Mouse (Mus musculus): ENCODE measurements around the gene Scyl2. TPM values are rescaled to one million over a fixed set of nuclear protein-coding genes. Genes with fewer than 3 reads are reported as not detected.
"Not testable (repeated sequence)": the region's sequence is repeated elsewhere in the genome, so short reads cannot be mapped to it uniquely, and the experiment has no call there.

The Scyl2 gene
- polyA plus RNA-seq, 1 experiment, result 7.2 TPM

- Histone ChIP-seq H3ac (ENCODE audit: control insufficient read depth, insufficient read length) (no peak overlapping the region), H3K4me2 (ENCODE audit: low read depth) (no peak overlapping the region), H3K4me3 (no peak overlapping the region), H3K79me2 (ENCODE audit: control insufficient read depth, insufficient read depth) (no peaks in the 10 kb centered on the region), H3K36me3 (ENCODE audit: control insufficient read depth, insufficient read depth) (peaks cover 13% of the 10 kb centered on the region), H3K27me3 (ENCODE audit: control insufficient read depth, insufficient read depth, insufficient read length) (no peaks in the 10 kb centered on the region)
- TF ChIP-seq USF1 (IDR thresholded peaks at IDR 0.05; ENCODE audit: low read depth) (no peak), POLR2AphosphoS2 (IDR thresholded peaks at IDR 0.05; ENCODE audit: insufficient read length, low read depth) (no peak), MYOD1 (IDR thresholded peaks at IDR 0.05; ENCODE audit: control insufficient read depth in 1 of 3, insufficient read length in 2 of 3, low read depth in 2 of 3) (no peak), CEBPB (IDR thresholded peaks at IDR 0.05; ENCODE audit: insufficient read depth, poor library complexity, severe bottlenecking) (no peak), E2F4 (IDR thresholded peaks at IDR 0.05; ENCODE audit: insufficient read depth) (no peak), REST (IDR thresholded peaks at IDR 0.05; ENCODE audit: insufficient read depth, insufficient read length) (no peak), POLR2A (IDR thresholded peaks at IDR 0.05; ENCODE audit: insufficient read length, low read depth) (no peak), MAX (IDR thresholded peaks at IDR 0.05; ENCODE audit: low read depth) (no peak), MYOG (IDR thresholded peaks at IDR 0.05; ENCODE audit: control insufficient read depth in 1 of 3, insufficient read depth in 1 of 3, insufficient read length in 2 of 3, low read depth in 2 of 3) (no peak), TCF12 (IDR thresholded peaks at IDR 0.05; ENCODE audit: insufficient read depth, poor library complexity, severe bottlenecking) (no peak), SRF (IDR thresholded peaks at IDR 0.05; ENCODE audit: control insufficient read depth, insufficient read length, low read depth) (no peak), TCF3 (IDR thresholded peaks at IDR 0.05; ENCODE audit: insufficient read length, low read depth) (no peak)
Observed at GRCm38 (mm10) chr10:89707397-89707796, 21.3 kb upstream of the Scyl2 start.

DNA sequence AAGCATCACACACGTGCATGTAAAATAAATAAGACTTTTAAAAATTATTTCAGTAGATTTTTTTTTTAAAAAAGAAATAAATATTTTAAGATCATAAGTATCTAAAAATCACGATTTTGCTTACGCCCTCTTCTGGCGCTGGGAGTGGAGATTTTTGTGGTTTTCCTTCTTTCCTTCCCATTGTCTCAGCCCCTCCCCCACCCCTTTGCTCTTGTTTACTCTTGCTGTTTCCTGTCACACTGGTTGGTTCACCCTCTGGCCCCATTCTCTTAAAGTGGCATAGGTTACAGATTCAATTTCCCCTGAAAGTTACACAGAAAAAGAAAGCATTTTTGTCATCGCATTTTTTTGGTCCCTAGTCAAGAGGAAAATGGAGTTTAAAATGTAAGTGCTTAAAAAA is 17.0 kb upstream of the Scyl2 start:
- H3K27me3 ChIP-seq (ENCODE audit: control insufficient read depth, insufficient read depth, insufficient read length), result no peaks in the 10 kb centered on the region
- H3K79me2 ChIP-seq (ENCODE audit: control insufficient read depth, insufficient read depth), result no peaks in the 10 kb centered on the region
- H3K4me2 ChIP-seq (ENCODE audit: low read depth), result no peak overlapping the region
- TF ChIP-seq CEBPB (IDR thresholded peaks at IDR 0.05; ENCODE audit: insufficient read depth, poor library complexity, severe bottlenecking), result no peak
- TF ChIP-seq SRF (IDR thresholded peaks at IDR 0.05; ENCODE audit: control insufficient read depth, insufficient read length, low read depth), result no peak
- no peak for TF ChIP-seq POLR2A (IDR thresholded peaks at IDR 0.05; ENCODE audit: insufficient read length, low read depth)
- TF ChIP-seq MYOG (IDR thresholded peaks at IDR 0.05; ENCODE audit: control insufficient read depth in 1 of 3, insufficient read depth in 1 of 3, insufficient read length in 2 of 3, low read depth in 2 of 3), result no peak
- TF ChIP-seq REST (IDR thresholded peaks at IDR 0.05; ENCODE audit: insufficient read depth, insufficient read length), result no peak
- TF ChIP-seq POLR2AphosphoS2 (IDR thresholded peaks at IDR 0.05; ENCODE audit: insufficient read length, low read depth), result no peak
- no peak overlapping the region for H3ac ChIP-seq (ENCODE audit: control insufficient read depth, insufficient read length)
- no peak overlapping the region for H3K4me3 ChIP-seq
- no peaks in the 10 kb centered on the region for H3K36me3 ChIP-seq (ENCODE audit: control insufficient read depth, insufficient read depth)

DNA sequence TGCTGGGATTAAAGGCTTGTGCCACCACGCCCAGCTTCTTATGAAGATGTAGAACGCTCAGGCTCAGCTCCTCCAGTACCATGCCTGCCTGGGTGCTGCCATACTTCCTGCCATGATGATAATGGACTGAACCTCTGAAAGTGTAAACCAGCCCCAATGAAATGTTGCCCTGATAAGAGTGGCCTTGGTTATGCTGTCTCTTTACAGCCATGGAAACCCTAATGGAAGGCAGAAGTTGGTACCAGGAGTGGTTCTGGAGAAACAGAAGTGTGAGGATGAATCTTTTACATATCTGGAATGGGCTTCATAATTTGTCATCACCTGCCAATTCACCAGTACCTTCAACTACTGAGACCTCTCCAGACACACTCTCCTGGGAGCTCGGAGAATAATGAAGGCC is 11.9 kb upstream of the Scyl2 start:
- Histone ChIP-seq H3K27me3 (ENCODE audit: control insufficient read depth, insufficient read depth, insufficient read length) (peaks cover 3% of the 10 kb centered on the region), H3K4me3 (no peak overlapping the region), H3K36me3 (ENCODE audit: control insufficient read depth, insufficient read depth) (no peaks in the 10 kb centered on the region), H3K79me2 (ENCODE audit: control insufficient read depth, insufficient read depth) (no peaks in the 10 kb centered on the region), H3K4me2 (ENCODE audit: low read depth) (no peak overlapping the region), H3ac (ENCODE audit: control insufficient read depth, insufficient read length) (no peak overlapping the region)
- no peak for TF ChIP-seq MYOD1 (IDR thresholded peaks at IDR 0.05; ENCODE audit: control insufficient read depth in 1 of 3, insufficient read length in 2 of 3, low read depth in 2 of 3)
- no peak for TF ChIP-seq CEBPB (IDR thresholded peaks at IDR 0.05; ENCODE audit: insufficient read depth, poor library complexity, severe bottlenecking)
- no peak for TF ChIP-seq POLR2A (IDR thresholded peaks at IDR 0.05; ENCODE audit: insufficient read length, low read depth)
- no peak for TF ChIP-seq USF1 (IDR thresholded peaks at IDR 0.05; ENCODE audit: low read depth)
- no peak for TF ChIP-seq TCF3 (IDR thresholded peaks at IDR 0.05; ENCODE audit: insufficient read length, low read depth)
- TF ChIP-seq TCF12 (IDR thresholded peaks at IDR 0.05; ENCODE audit: insufficient read depth, poor library complexity, severe bottlenecking), result no peak
- TF ChIP-seq MAX (IDR thresholded peaks at IDR 0.05; ENCODE audit: low read depth), result no peak
- no peak for TF ChIP-seq E2F4 (IDR thresholded peaks at IDR 0.05; ENCODE audit: insufficient read depth)
- no peak for TF ChIP-seq POLR2AphosphoS2 (IDR thresholded peaks at IDR 0.05; ENCODE audit: insufficient read length, low read depth)

DNA sequence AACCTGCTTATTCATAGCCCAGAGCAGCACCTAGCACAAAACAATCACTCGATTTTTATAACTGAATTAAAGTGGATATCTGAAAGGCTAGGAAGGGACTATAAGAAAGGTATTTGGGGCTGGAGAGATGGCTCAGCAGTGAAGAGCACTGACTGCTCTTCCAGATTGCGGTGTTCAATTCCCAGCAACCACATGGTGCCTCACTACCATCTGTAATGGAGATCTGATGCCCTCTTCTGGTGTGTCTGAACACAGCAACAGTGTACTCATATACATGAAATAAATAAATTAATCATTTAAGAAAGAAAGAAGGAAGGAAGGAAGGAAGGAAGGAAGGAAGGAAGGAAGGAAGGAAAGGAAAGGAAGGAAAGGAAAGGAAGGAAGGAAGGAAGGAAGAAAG is 10.2 kb upstream of the Scyl2 start:
- not testable (repeated sequence) for H3K4me3 ChIP-seq; H3K79me2 ChIP-seq (ENCODE audit: control insufficient read depth, insufficient read depth); H3ac ChIP-seq (ENCODE audit: control insufficient read depth, insufficient read length); H3K36me3 ChIP-seq (ENCODE audit: control insufficient read depth, insufficient read depth); H3K27me3 ChIP-seq (ENCODE audit: control insufficient read depth, insufficient read depth, insufficient read length); H3K4me2 ChIP-seq (ENCODE audit: low read depth)

DNA sequence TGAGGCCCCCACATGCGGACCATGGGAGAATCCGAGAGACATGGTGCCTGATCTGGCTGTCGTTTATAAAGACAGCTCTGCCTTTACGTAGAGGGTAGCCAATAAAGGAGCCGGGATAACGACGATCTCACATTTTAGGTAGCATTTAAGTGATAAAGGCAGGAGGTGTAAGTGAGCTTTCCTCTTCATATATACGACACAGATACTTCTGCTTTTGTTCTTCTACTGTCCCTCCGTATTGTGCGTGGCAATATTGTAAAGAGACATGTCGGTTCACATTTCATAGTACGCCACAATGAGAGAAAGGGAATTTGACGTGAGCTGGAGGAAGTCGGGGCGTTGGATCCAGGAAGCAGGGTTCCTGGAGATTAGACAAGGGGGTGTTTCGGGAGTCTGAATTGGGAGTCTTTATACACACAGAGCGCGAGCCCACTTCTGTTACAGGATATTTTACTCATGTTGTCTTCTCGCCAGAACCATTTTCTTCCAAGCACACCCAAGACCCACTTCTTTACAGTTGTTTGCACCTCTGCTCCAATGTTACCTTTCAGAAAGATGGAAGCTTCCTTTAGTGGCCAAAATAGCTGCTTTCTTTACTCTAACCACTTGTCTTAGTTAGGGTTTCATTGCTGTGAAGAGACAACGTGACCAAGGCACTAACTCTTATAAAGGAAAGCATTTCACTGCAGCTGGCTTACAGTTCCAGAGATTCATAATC is 9.3 kb upstream of the Scyl2 start:
- Histone ChIP-seq H3K36me3 (ENCODE audit: control insufficient read depth, insufficient read depth) (no peaks in the 10 kb centered on the region), H3K79me2 (ENCODE audit: control insufficient read depth, insufficient read depth) (no peaks in the 10 kb centered on the region), H3K4me3 (no peak overlapping the region), H3ac (ENCODE audit: control insufficient read depth, insufficient read length) (no peak overlapping the region), H3K4me2 (ENCODE audit: low read depth) (no peak overlapping the region), H3K27me3 (ENCODE audit: control insufficient read depth, insufficient read depth, insufficient read length) (peaks cover 4% of the 10 kb centered on the region)
- TF ChIP-seq POLR2AphosphoS2 (IDR thresholded peaks at IDR 0.05; ENCODE audit: insufficient read length, low read depth), result no peak
- no peak for TF ChIP-seq MAX (IDR thresholded peaks at IDR 0.05; ENCODE audit: low read depth)
- no peak for TF ChIP-seq E2F4 (IDR thresholded peaks at IDR 0.05; ENCODE audit: insufficient read depth)
- no peak for TF ChIP-seq REST (IDR thresholded peaks at IDR 0.05; ENCODE audit: insufficient read depth, insufficient read length)
- no peak for TF ChIP-seq CEBPB (IDR thresholded peaks at IDR 0.05; ENCODE audit: insufficient read depth, poor library complexity, severe bottlenecking)
- TF ChIP-seq POLR2A (IDR thresholded peaks at IDR 0.05; ENCODE audit: insufficient read length, low read depth), result no peak
- TF ChIP-seq USF1 (IDR thresholded peaks at IDR 0.05; ENCODE audit: low read depth), result no peak
- TF ChIP-seq SRF (IDR thresholded peaks at IDR 0.05; ENCODE audit: control insufficient read depth, insufficient read length, low read depth), result no peak
- TF ChIP-seq MYOG (IDR thresholded peaks at IDR 0.05; ENCODE audit: control insufficient read depth in 1 of 3, insufficient read depth in 1 of 3, insufficient read length in 2 of 3, low read depth in 2 of 3), result no peak
- no peak for TF ChIP-seq TCF12 (IDR thresholded peaks at IDR 0.05; ENCODE audit: insufficient read depth, poor library complexity, severe bottlenecking)
- TF ChIP-seq MYOD1 (IDR thresholded peaks at IDR 0.05; ENCODE audit: control insufficient read depth in 1 of 3, insufficient read length in 2 of 3, low read depth in 2 of 3), result no peak
- no peak for TF ChIP-seq TCF3 (IDR thresholded peaks at IDR 0.05; ENCODE audit: insufficient read length, low read depth)
